Mouse (Mus musculus) left cerebral cortex, postnatal 14 days (tissue): ENCODE data around the gene Cbln1. TPM values are rescaled to one million over a fixed set of nuclear protein-coding genes. Genes with fewer than 3 reads are reported as not detected.

Experiments
- total RNA-seq, 2 experiments: library from RNA; stranded (reverse); gene quantifications; 2 replicates each; pipeline ENCODE4 v1.2.3; 2021

Gene Cbln1
- total RNA-seq, 2 experiments from 2014 or later, result 16.5 to 22.8 TPM

Other genes with a start within 250 kb of the Cbln1 start
- not detected for gene 4933402J07Rik, start 91.2 kb upstream of the Cbln1 start, total RNA-seq